Mouse (Mus musculus) small intestine, adult 2 months (tissue): ENCODE results near the gene Syt2. TPM values are rescaled to one million over a fixed set of nuclear protein-coding genes. Genes with fewer than 3 reads are reported as not detected.

Source experiments
- H3K27ac ChIP-seq: fragments of 200-500 bp; 2 replicates; pipeline ENCODE4 v1.5.1; 2012; ENCODE audit warnings: low read depth, low read length, control low read depth, inconsistent platforms; ENCODE audit not compliant: insufficient read depth
- H3K27me3 ChIP-seq: fragments of 200-500 bp; 2 replicates; pipeline ENCODE4 v1.6.1; 2012; ENCODE audit warnings: mild to moderate bottlenecking, moderate library complexity, low read length, inconsistent platforms; ENCODE audit not compliant: control insufficient read depth, insufficient read depth
- H3K36me3 ChIP-seq: fragments of 200-500 bp; 2 replicates; pipeline ENCODE4 v1.6.1; 2012; ENCODE audit warnings: mild to moderate bottlenecking, low read length, control low read depth, inconsistent platforms; ENCODE audit not compliant: control insufficient read depth, insufficient read depth
- H3K4me1 ChIP-seq: fragments of 200-500 bp; 2 replicates; pipeline ENCODE4 v1.6.1; 2012; ENCODE audit warnings: low read length, inconsistent platforms, mixed read lengths; ENCODE audit not compliant: control insufficient read depth, insufficient read depth, insufficient read length
- H3K4me3 ChIP-seq: fragments of 200-500 bp; 2 replicates; pipeline ENCODE4 v1.5.1; 2012; ENCODE audit warnings: low read depth, mild to moderate bottlenecking, control low read depth, inconsistent platforms, low read length, moderate library complexity
- CTCF ChIP-seq: fragments of 200-500 bp; IDR thresholded peaks from 2 replicates; pipeline ENCODE4 v1.5.1; 2012; ENCODE audit warnings: low read depth, mild to moderate bottlenecking, control low read depth, inconsistent platforms, low read length, moderate library complexity, mixed read lengths; ENCODE audit not compliant: insufficient replicate concordance, insufficient read length; ENCODE audit errors: extremely low read depth
- POLR2A ChIP-seq: fragments of 200-500 bp; IDR thresholded peaks from 2 replicates; pipeline ENCODE4 v1.6.1; 2012; ENCODE audit warnings: low read depth, mild to moderate bottlenecking, control low read depth, inconsistent platforms, low read length, moderate library complexity
- WGBS: fragments of 180-500 bp; shearing (Covaris S2); methylation state at CpG from one replicate; pipeline ENCODE4 v1.1.7; 2018; 5-methylcytosine and 5-hydroxymethylcytosine counted together
- polyA plus RNA-seq: library from polyadenylated mRNA; depleted of rRNA; stranded (reverse); fragments of >200 nt; gene quantifications from 2 replicates; pipeline ENCODE4 v1.2.3, GENCODE M21; 2012

Syt2 gene
- polyA plus RNA-seq, 1 experiment = 1.2 TPM

- H3K27ac ChIP-seq = no peak overlapping the region
- no peaks in the 10 kb centered on the region for H3K36me3 ChIP-seq
- no peak overlapping the region for H3K4me3 ChIP-seq
- H3K27me3 ChIP-seq = peaks cover 14% of the 10 kb centered on the region
- TF ChIP-seq CTCF (no peak), POLR2A (no peak)
- H3K4me1 ChIP-seq = peaks cover 3% of the 10 kb centered on the region; the same call in 1 of the 2 replicates
- WGBS = 47% methylated on average over 26 of the region's 26 CpGs
Observed at GRCm38 (mm10) chr1:134709411-134710306, 63.2 kb downstream of the Syt2 start.

DNA sequence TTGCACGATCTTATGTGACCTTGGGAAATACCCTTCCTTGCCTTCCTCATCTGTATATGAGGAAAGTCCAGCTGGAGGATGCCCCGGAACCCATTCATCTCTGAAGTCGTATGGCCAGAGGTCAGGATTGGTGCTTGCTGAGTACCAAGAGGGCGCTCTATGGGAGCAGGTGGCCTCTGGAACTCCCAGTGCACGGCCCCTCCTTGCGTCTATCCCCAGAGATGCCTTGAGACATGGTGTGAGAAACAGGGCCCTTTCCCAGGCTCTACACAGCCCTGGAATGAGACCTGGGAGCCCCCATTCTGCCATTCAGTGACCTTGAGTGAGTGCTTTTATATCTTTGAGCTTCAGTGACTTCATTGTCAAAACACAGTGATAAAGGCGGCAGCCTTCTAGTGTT is 64.6 kb downstream of the Syt2 start:
- TF ChIP-seq CTCF = no peak
- no peak for TF ChIP-seq POLR2A
- 63% methylated on average over 7 of the region's 7 CpGs for WGBS
- Histone ChIP-seq H3K27me3 (peaks cover 14% of the 10 kb centered on the region), H3K4me1 (peaks cover 3% of the 10 kb centered on the region; the same call in 1 of the 2 replicates), H3K36me3 (no peaks in the 10 kb centered on the region), H3K4me3 (no peak overlapping the region), H3K27ac (no peak overlapping the region)

- no peak overlapping the region for H3K27ac ChIP-seq
- 65% methylated on average over 5 of the region's 5 CpGs for WGBS
- peaks cover 14% of the 10 kb centered on the region for H3K27me3 ChIP-seq
- TF ChIP-seq POLR2A (no peak), CTCF (no peak)
- H3K4me3 ChIP-seq = no peak overlapping the region
- peaks cover 3% of the 10 kb centered on the region; the same call in 1 of the 2 replicates for H3K4me1 ChIP-seq
- no peaks in the 10 kb centered on the region for H3K36me3 ChIP-seq
Observed at GRCm38 (mm10) chr1:134711653-134712052, 65.2 kb downstream of the Syt2 start.

DNA sequence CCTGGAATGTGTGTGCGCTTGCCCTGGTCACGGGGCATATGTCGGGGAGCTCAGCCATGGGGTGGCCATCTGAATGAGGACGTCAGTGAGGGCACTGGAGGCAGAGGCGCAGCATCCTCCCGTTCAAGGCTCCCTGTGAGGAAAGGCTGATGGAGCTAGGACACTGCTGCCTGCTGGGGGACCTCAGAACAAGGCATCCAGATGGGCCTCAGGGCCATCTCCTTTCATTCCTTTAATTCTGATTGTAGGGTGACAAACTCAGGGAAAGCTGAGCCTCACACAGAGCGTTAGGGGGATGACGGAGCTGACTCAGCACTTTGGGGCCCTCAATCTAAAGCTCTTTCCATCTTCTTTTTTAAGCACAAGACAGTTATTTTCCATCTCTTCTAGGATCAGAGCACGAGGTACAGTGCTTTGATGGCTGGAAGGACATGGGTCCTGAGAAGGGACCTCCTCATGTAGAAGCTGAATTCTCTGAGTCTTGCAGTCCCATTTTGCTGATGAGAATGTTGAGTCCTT is 66.4 kb downstream of the Syt2 start:
- no peaks in the 10 kb centered on the region for H3K36me3 ChIP-seq
- H3K4me1 ChIP-seq = peaks cover 3% of the 10 kb centered on the region; the same call in 1 of the 2 replicates
- peaks cover 14% of the 10 kb centered on the region for H3K27me3 ChIP-seq
- H3K27ac ChIP-seq = no peak overlapping the region
- TF ChIP-seq CTCF (no peak), POLR2A (no peak)
- 77% methylated on average over 9 of the region's 9 CpGs for WGBS
- H3K4me3 ChIP-seq = no peak overlapping the region

DNA sequence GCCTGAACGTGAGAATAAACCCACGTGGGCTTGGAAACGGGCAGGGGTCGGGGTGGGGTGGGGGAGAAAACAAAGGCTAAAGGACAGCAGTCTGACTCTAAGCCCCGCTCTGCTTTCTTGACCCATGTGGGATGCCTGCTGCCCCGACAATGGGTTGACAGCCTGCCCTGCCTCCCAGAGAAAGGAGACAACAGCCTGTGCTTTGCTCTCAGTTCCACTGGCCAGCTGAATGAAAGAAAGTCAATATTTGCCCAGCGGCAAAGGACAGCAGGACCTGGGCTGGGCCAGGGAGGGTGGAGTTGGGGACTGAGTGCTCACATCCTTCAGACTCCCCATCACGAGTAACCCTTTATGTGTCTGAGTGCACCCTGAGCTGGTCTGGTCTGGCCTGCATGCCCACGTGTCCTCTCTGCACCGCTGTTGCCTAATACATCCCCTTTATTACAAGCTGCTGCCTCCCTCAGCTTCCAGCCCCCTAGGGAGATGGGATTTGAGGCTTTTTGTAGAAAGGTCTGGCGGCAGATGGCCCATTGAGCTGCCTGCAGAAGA is 67.0 kb downstream of the Syt2 start:
- WGBS = 30% methylated on average over 11 of the region's 11 CpGs
- TF ChIP-seq CTCF (0 out of 2 replicates have a peak, but pooled peaks have one; percentile 3), POLR2A (no peak)
- H3K36me3 ChIP-seq = no peaks in the 10 kb centered on the region

DNA sequence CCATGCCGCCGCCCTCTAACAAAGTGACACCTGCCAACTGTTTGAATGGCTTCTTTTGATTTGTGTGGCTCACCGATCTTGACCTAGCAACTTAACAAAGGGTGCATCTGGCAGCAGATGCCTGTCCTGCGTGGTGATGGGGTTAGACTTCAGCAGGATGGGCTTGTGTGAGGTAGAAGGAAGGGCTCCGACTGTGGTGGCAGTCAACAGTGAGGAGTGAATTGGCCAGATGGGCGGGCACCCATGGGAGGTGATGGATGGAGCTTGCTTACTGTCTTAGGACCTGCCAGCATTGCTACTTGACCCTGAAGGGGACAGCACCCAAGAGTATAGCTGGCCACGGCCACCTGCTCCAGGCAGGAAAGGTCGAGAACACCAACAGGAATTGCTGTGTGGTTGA is 67.7 kb downstream of the Syt2 start:
- no peak overlapping the region for H3K27ac ChIP-seq
- TF ChIP-seq POLR2A (no peak), CTCF (no peak)
- 0 out of 2 replicates have a peak, but pooled peaks cover under 1% of the 10 kb centered on the region for H3K4me1 ChIP-seq
- 65% methylated on average over 8 of the region's 8 CpGs for WGBS
- peaks cover 3% of the 10 kb centered on the region; the same call in 1 of the 2 replicates for H3K27me3 ChIP-seq
- no peaks in the 10 kb centered on the region for H3K36me3 ChIP-seq
- no peak overlapping the region for H3K4me3 ChIP-seq

More for the DNA sequence above, 67.0 kb downstream of the Syt2 start:
- Histone ChIP-seq H3K27ac (no peak overlapping the region), H3K4me3 (no peak overlapping the region), H3K27me3 (peaks cover 10% of the 10 kb centered on the region; the same call in 1 of the 2 replicates), H3K4me1 (0 out of 2 replicates have a peak, but pooled peaks cover 3% of the 10 kb centered on the region)

GRCm38 (mm10) chr1:134715092-134715491 is 68.6 kb downstream of the Syt2 start:
- no peaks in the 10 kb centered on the region for H3K36me3 ChIP-seq
- H3K4me1 ChIP-seq = no peaks in the 10 kb centered on the region
- no peaks in the 10 kb centered on the region for H3K27me3 ChIP-seq
- H3K27ac ChIP-seq = no peak overlapping the region
- TF ChIP-seq POLR2A = no peak
- no peak for TF ChIP-seq CTCF
- 65% methylated on average over 5 of the region's 5 CpGs for WGBS
- no peak overlapping the region for H3K4me3 ChIP-seq
